In genomic region chr15:67228633-67229032, GRCm38 (mm10) we compare ENCODE assay signal across 17 mouse cellular contexts.
"Had no signal": no experiment of that assay in that cellular context is flagged by ENCODE, and none has a peak within 500 bp of the region (broad histone marks: within the 10 kb centered on the region; RNA-seq: fewer than 3 reads in every experiment).

No protein-coding gene starts in this region.

- H3K9me3 ChIP-seq: liver, embryonic 13.5 days; liver, embryonic 15.5 days; megakaryocyte, embryonic 14.5 days; midbrain, embryonic 13.5 days; midbrain, embryonic 15.5 days; neural tube, embryonic 13.5 days; neural tube, embryonic 15.5 days had no signal

- ATAC-seq: liver, postnatal 0 days; midbrain, embryonic 13.5 days; midbrain, embryonic 15.5 days had no signal

- H3K9ac ChIP-seq: liver, embryonic 13.5 days; liver, embryonic 15.5 days; liver, postnatal 0 days; midbrain, embryonic 13.5 days; midbrain, embryonic 15.5 days; neural tube, embryonic 13.5 days; neural tube, embryonic 15.5 days had no signal

- H3K27me3 ChIP-seq: liver, embryonic 13.5 days; liver, embryonic 15.5 days; midbrain, embryonic 13.5 days; midbrain, embryonic 15.5 days; neural tube, embryonic 13.5 days; neural tube, embryonic 15.5 days had no signal

- H3K36me3 ChIP-seq: liver, embryonic 13.5 days; liver, embryonic 15.5 days; midbrain, embryonic 13.5 days; midbrain, embryonic 15.5 days; neural tube, embryonic 13.5 days; neural tube, embryonic 15.5 days had no signal

- H3K4me2 ChIP-seq: liver, embryonic 11.5 days; liver, embryonic 13.5 days; liver, embryonic 15.5 days; midbrain, embryonic 11.5 days; midbrain, embryonic 13.5 days; midbrain, embryonic 15.5 days; neural tube, embryonic 13.5 days; neural tube, embryonic 15.5 days had no signal

- DNase-seq: liver, embryonic 13.5 days; liver, postnatal 0 days; right cerebral cortex, adult 18-20 months; right cerebral cortex, postnatal 25 days; spleen, adult 18-20 months; thymus, adult 18-20 months; thymus, postnatal 14 days; thymus, postnatal 36 days had no signal

- H3K4me1 ChIP-seq: liver, embryonic 13.5 days; liver, embryonic 15.5 days; midbrain, embryonic 13.5 days; midbrain, embryonic 15.5 days had no signal

- H3K4me3 ChIP-seq: liver, embryonic 13.5 days; liver, embryonic 15.5 days; megakaryocyte, embryonic 14.5 days; midbrain, embryonic 13.5 days; midbrain, embryonic 15.5 days; neural tube, embryonic 13.5 days; neural tube, embryonic 15.5 days had no signal

- H3K27ac ChIP-seq: liver, embryonic 13.5 days; liver, embryonic 15.5 days; macrophage; midbrain, embryonic 13.5 days; midbrain, embryonic 15.5 days; neural tube, embryonic 13.5 days; neural tube, embryonic 15.5 days had no signal
